Mouse (Mus musculus) CH12.LX (cell line): ENCODE measurements around the gene Hps4.

ENCODE experiments used
- EP300 ChIP-seq: IDR thresholded peaks from 2 replicates; pipeline ENCODE4 v1.6.1; 2011; ENCODE audit warnings: low read length, improper control_type of control experiment
- JUND ChIP-seq: conservative IDR thresholded peaks from 2 replicates; pipeline ENCODE4 v1.6.1; 2011; ENCODE audit warnings: low read depth, low read length, improper control_type of control experiment
- USF1 ChIP-seq: IDR thresholded peaks from 2 replicates; pipeline ENCODE4 v1.6.1; 2014; ENCODE audit warnings: low read depth, mild to moderate bottlenecking, inconsistent platforms, low read length, improper control_type of control experiment

DNA sequence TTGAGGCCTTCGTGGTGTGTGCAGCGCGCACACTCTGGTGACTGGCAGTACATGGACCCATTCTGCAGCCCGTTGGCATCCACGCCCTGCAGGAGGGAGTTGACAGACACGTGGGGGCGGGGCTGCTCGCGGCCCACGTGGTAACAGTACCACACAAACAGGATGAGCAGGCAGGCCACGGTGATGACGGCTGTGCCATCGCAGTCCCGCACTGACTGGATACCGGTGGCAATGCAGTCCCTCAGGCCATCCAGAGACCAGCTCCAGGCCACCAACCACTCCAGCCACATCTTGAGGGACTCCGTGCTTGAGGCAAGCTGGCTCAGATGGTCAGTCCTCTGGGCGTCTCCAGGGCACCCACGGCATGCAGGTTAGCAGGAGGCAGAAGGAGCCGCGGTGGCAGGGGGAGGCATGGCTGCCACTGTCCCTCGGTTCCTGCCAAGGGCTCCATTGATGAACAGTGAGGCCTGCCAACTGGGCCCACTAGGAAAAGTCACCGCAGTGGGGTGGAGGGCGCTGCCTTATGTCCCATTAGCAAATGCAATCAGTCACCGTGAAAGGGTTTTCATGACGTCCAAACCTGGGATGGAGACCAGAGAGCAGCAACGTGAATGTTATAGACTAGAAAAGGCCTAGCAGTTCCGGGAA is 48.9 kb downstream of the Hps4 start:
- TF ChIP-seq JUND (no peak), USF1 (no peak), EP300 (no peak)
